Mouse (Mus musculus) thymus, postnatal 4 days (tissue): ENCODE results near the gene Gck.
"Not testable (repeated sequence)": the region's sequence is repeated elsewhere in the genome, so short reads cannot be mapped to it uniquely, and the experiment has no call there.

Source experiments
- DNase-seq: peaks from one replicate; pipeline ENCODE4 v3.0.0; 2021

Gene Gck

DNA sequence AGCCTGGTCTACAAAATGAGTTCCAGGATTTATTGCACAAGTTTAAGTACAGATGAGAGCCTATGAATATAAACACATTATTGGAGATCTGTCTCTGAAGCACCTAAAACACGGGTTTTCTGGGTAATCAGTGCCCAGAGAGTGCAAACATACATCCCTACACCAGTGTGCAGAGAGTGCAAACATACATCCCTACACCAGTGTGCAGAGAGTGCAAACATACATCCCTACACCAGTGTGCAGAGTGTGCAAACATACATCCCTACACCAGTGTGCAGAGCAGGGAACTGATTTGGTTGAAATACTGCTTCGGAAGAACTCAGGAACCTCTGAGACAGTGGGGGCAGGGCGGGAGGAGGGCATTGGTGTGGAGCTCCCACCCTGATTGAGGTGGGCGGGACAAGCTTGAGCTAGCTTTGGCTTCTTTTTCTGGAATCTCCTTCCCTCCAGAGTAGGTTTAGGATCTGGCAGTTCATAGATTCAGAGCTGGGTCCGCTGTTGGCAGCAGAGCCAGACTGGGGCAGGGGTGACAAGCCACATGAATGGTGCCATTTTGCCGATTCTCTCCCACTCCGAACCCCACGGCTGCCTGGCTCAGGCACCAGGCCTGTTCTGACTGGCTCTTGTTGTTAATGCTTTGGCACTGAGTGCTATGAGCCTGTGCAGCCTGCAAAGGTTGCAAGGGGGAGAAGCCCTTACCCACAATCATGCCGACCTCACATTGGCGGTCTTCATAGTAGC lies 43.9 kb downstream of the Gck start:
- no peak for DNase-seq

DNA sequence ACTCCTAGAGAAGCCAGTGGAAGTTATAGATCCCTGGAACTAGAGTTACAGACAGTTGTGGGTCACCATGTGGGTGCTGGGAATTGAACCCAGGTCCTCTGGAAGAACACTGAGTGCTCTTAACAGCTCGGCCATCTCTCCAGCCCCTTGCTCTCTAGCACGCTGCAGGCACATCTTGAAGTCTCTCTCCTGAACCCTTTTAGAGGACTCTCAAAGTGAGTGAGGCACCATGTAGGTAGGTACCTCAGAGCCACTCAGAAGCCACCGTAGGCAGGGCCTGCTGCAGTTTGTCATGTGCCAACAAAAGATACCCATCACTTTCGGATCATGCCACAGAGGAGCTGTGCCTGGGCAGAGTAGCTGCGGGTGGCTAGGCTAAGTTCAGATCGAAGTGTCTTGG lies 45.0 kb downstream of the Gck start:
- no peak for DNase-seq

DNA sequence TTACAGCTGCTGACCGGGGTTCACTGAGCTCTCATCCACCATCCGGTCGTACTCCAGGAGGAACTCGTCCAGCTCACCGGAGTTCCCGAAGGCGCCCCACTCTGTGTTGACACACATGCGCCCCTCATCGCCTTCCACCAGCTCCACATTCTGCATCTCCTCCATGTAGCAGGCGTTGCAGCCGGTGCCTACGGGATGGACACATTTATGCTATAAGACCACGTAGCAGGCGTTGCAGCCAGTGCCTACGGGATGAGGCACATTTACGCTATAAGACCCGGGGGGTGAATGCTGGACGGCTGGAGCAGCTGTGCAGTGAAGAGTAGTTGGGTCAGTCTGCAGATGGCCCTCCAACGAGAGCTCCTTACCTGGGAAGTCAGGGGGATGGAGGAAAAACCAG lies 45.5 kb downstream of the Gck start:
- DNase-seq, result no peak

DNA sequence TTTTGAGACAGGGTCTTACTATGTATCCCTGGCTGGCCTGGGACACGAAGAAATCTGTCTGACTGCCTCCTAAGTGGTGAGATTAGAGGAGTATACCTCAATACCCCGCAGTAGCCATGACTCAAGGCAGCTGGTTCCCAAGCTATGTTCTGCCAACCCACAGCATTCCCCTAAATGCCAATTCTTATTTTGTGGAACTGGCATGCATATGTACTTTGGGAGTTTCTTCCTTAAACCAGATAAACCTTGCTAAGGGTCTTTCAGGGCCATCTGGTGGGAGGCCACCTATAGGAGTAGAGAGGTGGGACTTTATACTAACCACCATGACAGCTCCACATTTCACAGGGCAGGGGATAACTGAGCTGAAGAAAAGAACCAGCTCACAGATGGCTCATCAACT lies 46.0 kb downstream of the Gck start:
- no peak for DNase-seq

DNA sequence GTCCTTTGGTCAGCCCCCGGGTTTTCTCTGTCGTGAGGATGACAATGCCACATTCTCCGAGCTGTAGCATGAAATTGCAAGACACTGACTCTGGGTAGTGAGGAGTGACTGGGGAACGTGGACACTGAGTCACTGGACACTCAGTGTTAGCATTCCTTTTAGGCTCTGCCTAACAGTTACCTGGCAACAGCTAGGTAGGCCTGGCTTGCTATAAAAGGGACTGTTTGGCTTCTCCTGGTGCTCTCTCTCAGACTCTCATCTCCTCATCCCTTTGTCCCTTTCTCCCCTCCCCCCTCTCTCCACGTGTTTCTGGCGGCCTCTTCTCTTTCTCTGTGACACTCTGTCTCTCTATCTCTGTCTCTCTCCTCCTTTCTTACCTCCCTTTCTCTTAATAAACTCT lies 47.5 kb downstream of the Gck start:
- no peak for DNase-seq

DNA sequence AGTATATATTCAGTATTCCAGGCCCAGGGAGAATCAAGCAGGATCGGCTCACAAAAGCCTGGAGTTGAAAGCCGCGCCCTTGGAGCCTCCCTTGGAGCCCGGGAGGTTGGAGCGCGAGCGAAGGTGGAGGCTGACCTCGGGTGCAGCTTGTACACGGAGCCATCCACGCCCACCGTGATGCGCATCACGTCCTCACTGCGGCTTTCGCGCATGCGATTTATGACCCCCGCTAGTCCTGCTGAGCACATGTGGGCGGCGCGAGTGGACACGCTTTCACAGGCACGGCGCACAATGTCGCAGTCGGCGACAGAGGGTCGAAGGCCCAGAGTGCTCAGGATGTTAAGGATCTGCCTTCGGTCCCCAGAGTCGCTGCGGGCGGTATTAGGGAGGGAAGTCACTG lies 47.9 kb downstream of the Gck start:
- DNase-seq, result peak; percentile 36

DNA sequence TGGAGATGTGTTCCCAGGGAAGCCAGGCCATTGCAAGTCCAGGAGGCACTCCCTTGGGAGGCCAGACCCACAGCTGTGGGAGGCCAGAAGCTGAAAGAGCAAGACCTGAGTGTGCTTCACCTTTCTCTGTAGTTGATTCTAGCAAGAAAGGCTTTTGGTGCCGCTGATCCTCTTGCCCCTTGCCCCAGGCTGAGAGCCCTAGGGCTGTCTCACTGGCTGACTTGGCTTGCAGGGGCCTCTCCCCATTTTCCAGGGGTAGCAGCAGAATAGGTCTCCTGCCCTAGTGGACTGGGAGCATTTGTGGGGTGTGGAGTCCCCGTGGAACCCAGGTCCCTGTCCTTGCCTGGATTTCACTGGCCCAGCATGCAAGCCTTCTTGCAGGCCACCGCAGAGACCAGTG lies 48.6 kb downstream of the Gck start:
- DNase-seq, result no peak

DNA sequence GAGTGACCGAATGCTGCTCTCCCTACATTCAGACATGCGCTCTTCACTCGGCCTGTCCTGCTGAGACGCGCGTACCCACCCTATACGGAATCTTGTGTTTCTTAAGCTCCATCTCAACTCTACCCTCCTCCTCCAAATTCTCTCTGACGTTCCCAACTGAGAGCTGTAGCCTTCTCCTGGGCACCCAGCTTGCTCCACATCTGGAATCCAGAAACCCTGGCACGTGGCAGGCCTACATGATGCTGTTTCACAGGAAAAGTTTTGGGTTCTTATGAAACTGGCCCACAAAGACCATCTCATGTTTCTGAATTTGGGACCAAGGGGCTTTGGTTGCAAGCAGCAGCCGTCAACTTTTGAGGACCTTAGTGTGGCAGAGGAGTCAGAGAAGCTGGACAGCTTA lies 50.6 kb downstream of the Gck start:
- DNase-seq, result no peak

DNA sequence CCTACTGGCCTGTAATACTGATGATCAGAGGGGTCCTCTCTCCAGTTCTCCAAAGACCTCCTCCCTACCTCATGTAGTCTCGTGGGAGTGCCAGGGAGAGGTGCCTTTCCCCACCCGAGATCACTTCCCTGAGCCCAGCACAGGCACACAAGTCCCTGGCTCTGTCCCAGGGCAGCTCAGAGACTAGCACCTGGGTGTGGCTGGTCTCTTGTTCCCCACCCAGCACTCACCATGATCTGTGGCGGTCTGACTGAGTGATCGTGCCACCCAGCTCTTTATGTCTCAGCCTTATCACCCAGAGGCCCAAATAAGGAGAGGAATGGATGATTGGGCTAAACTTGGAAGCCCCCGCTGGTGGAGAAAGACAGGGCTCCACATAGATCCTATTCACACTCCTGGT lies 51.4 kb downstream of the Gck start, which contains the start of gene Myl7:
Gene Myl7 (minus strand): TSS at position 252 of the 400 bp plus-strand sequence.
- no peak for DNase-seq

DNA sequence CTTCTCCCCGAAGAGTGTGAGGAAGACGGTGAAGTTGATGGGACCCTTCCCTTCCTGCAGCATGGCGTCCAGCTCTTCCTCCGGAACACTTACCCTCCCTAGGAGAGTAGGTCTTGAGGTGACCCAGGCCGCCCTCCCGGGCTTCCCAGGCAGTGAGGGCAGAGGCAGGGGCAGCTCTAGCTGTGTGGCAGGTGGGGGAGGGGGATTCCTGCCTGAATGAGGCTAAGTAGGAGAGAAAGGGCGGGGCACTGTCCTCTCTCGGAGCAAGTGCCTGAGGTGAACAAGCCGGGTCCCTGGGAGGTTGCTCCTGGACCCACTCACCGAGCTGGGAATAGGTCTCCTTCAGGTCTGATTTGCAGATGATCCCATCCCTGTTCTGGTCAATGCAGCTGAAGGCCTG lies 52.0 kb downstream of the Gck start:
- DNase-seq, result no peak

DNA sequence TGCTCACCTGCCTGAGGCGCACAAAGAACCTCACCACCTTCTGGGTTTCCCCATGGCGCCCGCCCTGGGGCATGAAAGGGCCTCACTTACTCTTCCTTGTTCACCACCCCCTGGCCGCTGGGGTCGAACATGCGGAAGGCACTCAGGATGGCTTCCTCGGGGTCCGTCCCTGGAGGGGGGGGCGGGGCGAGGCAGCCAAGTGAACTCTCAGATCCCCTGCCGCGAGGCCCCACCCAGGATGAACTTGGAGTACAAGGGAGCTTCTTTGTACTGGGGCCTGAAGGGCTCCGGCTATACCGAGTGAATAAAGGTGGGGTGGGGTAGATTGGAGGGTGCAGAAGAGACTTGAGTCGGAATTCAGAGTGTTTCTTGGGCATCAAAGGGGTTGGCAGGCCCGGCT lies 52.7 kb downstream of the Gck start:
- DNase-seq, result peak; percentile 37

DNA sequence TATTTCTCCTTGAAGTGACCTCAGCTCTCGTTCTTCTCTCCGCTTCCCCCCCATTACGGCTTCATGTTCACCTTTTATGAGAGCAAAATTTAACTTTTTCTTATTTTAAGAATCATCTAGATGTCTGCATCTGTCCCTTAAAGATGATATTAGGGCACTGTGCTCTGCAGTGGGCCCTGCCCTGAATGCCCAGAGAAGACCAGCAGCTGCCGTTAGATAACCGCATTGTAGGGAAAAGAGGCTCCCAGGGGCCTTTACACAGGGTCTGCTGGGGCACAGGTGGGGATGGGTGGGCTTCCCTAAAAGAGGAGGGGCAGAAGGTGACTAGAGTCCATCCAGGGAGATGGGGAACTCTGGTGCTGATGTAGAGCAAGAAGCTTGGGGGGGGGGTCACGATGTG lies 56.1 kb downstream of the Gck start:
- DNase-seq, result no peak

DNA sequence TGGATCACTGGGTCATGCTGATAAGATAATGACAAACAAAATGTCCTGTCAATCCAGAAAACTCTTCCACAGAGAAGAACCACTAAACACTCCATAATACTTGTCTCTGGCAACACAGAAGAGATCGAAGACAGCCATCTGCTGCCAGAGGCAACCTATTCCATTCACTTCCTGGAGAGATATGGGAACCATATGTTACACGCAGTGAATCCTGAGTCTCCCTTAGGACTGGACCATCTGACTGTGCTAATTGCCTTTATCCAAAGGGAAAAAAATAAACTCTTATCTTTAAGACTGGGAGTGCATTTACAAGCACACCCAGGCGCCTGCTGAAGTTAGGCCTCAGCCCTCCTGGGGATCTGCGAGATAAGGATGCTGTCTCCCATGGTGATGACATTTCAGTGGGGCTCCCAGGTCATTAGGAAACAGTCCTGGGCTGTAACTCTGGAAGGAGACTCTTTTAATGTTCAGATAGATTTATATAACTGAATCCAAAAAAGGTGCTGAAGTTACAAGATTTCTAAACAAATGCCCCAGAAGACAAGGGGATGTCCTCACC lies 57.0 kb downstream of the Gck start:
- no peak for DNase-seq

DNA sequence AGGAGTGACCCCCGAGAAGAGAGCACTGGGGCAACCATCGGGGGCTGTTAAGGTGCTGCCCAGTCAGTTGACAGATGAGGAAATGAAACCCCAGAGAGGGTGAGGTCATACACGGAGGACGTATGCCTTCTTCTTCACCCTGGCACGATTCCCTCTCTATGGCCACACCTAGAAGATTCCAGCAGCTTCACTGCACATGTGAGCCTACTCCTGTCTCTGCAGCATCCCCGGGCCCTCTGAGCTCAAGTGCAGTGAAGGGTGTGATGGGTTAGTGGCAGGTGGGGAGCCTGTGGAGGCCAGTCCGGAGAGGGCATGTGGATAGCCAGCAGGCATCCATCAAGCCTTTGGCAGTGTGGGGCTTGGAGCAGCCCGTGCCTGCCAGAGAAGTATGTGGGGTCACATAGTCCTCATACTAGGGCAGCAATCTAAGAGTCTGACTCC lies 57.7 kb downstream of the Gck start:
- no peak for DNase-seq

DNA sequence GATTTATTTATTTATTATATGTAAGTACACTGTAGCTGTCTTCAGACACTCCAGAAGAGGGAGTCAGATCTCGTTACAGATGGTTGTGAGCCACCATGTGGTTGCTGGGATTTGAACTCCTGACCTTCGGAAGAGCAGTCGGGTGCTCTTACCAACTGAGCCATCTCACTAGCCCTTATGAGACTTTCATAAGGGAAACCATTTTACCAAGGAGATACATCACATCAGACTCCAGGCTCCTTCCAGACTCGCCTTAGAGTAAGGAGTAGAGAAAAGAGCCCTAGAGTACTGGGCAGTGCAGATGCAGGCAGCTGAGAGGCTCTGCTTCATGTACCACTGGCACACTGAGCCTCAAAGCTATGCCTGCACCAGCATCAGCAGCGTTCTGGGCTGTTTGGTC lies 61.3 kb downstream of the Gck start:
- not testable (repeated sequence) for DNase-seq

DNA sequence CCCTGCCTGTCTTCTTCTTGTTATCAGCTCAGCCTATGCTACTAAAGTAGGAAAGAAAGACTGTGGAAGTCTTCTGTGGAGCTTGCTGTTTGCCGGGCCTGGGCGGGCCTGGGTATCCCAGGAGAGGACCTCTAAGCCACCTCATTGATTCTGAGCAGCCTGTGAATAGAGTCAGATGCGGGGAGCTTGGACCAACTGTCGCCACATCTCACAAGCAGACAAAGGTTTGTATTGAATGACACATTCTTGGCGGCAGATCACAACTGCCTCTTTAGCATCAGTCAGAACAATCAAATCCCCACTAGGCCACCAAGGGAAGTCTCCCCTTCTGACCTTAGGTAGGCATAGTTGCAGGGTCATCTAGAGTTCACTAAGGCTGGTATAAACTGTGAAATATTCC lies 62.6 kb downstream of the Gck start:
- no peak for DNase-seq

DNA sequence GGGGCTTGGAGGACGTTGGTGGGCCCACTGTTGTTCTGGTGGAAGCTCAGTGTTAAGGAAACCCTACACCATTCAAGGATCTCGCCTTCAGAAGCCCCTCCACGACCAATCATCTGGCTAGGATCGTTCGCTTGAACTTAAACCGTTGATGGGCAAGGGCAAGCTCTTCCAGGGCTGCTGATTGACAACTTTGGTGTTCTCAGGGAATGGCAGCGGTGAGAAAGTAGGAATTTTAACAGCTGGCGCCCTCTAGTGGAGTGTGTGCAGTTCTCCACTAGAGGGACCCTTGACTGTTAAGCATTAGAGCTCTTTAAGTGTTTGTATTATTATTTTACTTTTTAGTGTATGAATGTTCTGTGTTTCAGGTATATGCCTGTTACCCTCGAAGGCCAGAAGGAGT lies 63.7 kb downstream of the Gck start:
- DNase-seq, result peak; percentile 78

DNA sequence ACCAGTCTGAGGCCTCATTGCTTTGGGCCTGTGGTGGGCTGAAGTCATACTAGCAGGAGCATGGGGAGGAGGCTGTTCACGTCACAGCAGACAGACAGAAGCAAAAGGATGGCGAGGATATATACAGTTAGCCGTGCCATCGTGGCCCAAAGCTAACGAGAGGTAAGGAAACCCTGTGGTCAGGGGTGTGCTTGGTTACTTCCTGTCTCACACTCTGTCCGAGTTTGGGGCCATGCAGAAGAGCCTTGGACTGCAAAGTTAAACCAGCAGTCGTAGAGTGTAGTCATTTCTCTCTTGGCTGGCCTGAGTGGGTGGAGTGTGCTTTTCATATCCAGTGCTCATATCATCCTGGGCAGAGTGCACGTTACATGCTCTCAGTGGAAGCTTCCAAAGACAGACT lies 67.4 kb downstream of the Gck start:
- no peak for DNase-seq

DNA sequence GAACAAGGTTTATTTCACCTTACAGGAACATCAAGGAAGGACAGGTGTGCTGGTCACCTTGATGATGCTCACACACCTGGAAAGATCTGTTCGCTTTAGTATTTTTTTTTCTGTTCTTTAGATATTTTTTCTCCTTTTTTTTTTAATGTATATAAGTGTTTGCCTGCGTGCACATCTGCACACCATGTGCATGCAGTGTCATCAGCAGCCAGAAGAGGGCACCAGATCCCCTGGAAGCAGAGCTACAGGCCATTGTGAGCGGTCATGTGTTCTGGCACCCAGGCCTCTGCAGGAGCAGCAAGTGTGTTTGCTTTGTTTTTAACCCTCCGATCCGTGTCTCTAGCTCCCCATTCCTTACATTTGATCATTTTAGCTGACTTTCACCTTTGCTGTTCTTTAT lies 70.0 kb downstream of the Gck start:
- peak; percentile 80 for DNase-seq

DNA sequence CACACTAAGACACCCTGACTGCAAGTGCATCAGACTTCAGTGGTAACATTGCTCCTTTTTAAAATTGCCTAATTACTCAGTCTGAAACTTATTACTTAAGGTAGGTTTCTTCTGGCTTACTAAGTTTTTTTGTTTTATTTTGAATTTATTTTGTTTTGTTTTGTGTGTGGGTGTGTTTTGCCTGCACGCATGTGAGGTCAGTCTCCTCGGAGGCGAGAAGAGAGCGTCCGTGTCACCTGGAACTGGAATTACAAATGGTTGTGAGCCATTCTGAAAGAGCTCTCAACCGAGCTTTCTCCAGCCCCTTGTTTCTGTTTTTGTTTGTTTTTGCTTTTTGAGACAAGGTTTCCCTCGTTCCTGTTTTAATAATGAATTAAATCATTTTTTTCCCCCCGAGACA lies 71.2 kb downstream of the Gck start:
- DNase-seq, result no peak

DNA sequence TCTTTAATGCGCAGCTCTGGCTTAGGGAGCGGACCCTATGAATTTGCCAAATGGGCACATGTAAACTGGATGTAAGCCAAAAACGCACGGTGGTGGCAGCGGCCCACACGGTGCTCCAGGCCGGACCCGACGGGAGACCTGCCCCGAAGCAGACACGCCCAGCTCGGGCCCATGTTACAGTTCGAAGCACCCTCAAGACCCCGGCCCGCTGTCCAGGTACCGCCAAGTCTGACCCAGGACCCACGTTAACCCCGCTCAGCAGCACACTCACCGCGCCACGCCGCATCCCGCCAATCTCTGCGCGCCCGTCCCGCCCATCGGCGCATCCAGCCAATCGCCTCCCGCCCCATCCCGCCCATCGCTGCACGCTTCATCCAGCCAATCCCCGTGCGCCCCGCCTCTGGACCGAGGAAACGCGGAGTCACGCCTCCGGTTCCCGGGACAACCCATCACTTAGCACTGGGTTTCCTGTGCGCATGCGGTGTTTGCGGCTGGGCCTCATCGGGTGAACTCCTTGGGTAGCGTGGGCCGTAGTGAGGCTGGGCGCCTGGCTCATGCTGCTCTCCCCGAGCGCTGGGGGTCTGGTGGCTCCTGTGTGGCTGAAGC lies 71.9 kb downstream of the Gck start, which contains the start of gene Pold2:
Gene Pold2 (minus strand): TSS at position 372 of the 606 bp plus-strand sequence.
- peak; percentile 97 for DNase-seq

DNA sequence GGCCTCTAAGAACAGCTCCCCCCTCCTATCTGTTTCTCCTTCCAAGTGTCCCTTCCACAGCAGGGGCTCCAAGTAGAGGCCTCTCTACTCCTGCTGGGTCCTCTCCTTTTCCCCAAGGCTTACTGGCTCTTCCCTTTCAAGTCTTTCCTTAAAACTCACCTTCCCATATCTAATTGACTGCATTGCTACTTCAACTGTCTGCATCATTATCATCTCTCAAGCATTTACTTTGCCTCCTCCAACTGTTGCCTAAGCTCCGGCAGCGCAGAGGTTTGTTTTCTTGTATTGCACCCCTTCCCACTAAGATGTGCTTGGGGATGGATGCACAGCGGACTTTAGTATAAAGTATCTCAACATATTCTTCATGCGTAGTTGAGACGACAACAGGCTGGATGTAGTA lies 72.5 kb downstream of the Gck start:
- no peak for DNase-seq

DNA sequence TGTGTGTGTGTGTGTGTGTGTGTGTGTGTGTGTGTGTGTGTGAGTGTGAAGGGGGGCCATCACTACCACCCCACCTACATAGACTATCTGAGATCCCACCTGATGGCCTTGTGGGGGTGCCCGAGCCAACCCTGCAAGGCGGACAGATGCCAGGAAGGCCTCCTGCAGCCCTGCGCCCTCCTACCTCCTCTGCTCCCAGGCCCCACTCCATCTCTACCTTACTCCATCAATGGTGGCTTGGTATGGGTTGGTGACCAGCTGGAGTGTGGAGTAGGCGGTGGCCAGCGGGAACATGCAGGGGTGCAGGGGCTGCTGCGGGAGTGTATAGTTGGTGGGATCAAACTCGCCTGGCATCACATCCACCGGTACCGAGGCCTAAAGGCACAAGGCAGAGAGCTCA lies 76.7 kb downstream of the Gck start:
- no peak for DNase-seq

DNA sequence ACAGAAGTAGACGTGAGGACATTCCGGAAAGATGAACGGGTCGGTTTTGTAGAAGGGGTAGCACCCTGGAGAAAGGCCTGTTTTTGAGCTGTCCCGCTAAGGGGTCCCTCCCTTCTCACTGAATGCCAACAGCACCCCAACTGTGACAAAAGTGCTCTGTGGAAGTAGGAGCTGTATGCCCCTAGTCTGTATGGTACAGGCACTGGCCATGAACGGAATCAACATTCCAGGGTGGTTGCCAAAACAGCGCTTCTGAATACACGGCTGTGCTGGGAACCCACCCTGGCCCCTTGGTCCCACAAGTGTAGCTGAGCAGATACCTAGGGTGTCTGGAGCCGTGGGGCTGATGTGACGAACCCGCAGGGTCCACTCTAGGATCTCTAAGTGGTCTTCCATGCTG lies 77.2 kb downstream of the Gck start:
- no peak for DNase-seq

DNA sequence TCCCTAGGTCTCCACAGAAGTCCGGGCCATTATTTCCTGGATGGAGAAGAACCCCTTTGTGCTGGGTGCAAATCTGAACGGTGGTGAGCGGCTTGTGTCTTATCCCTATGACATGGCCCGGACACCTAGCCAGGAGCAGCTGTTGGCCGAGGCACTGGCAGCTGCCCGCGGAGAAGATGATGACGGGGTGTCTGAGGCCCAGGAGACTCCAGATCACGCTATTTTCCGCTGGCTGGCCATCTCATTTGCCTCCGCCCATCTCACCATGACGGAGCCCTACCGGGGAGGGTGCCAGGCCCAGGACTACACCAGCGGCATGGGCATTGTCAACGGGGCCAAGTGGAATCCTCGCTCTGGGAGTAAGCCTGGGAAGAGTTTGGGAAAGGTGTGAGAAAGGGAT lies 79.8 kb downstream of the Gck start:
- DNase-seq, result no peak
